29 mouse cellular contexts compared by ENCODE assay signal in the genomic region with DNA sequence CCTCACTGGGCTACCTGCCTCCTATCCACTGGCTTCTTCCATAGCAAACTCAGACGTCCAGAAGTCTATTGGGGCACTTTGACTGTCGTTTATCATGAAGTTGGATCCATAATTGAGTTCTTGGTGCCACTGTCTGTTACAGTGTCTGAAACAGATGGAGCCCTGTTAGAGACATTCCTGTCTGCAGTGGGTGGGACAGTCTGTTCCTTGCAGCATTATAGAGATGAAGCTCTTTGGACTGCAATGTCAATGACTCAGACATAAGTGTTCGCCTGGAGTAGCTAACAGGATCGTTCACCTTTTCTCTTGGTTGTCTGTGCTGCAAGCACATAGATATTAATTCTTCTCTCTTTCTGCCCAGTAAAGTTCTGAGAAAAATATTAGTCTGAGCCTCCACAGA. TPM values are rescaled to one million over a fixed set of nuclear protein-coding genes. Genes with fewer than 3 reads are reported as not detected.
A peak's percentile ranks its signal among the peaks of the same experiment; 100 is the strongest.
DNase-seq lines count a peak whose midpoint lies in the region; ATAC-seq lines count a peak whose summit lies in the region.
"Had no signal": no experiment of that assay in that cellular context is flagged by ENCODE, and none has a peak within 500 bp of the region (broad histone marks: within the 10 kb centered on the region; RNA-seq: fewer than 3 reads in every experiment).

No protein-coding gene starts in this region.

- H3K4me1 ChIP-seq in liver, embryonic 13.5 days (replicated peaks), result peaks cover 76% of the 10 kb centered on the region
- peaks cover 60% of the 10 kb centered on the region for H3K4me1 ChIP-seq in liver, embryonic 15.5 days (replicated peaks)
- H3K4me1 ChIP-seq in heart, embryonic 11.5 days (ENCODE audit: control insufficient read depth, insufficient read depth, low read length), result peaks cover 26% of the 10 kb centered on the region
- H3K4me1 ChIP-seq in embryonic facial prominence, embryonic 10.5 days, result peaks cover 13% of the 10 kb centered on the region
- H3K4me1 ChIP-seq: embryonic facial prominence, embryonic 15.5 days had no signal

- no peak overlapping the region for H3K4me2 ChIP-seq in liver, embryonic 13.5 days
- H3K4me2 ChIP-seq in liver, embryonic 15.5 days, result no peak overlapping the region
- H3K4me2 ChIP-seq in heart, embryonic 11.5 days, result no peak overlapping the region
- H3K4me2 ChIP-seq: embryonic facial prominence, embryonic 12.5 days; embryonic facial prominence, embryonic 15.5 days; hindbrain, embryonic 12.5 days; hindbrain, embryonic 15.5 days had no signal

- ATAC-seq in liver, embryonic 13.5 days (ENCODE audit: low read depth), result no peak
- ATAC-seq in liver, embryonic 15.5 days (ENCODE audit: insufficient read depth), result no peak
- ATAC-seq in heart, embryonic 11.5 days (replicated peaks; ENCODE audit: insufficient number of reproducible peaks, low FRiP score, low TSS enrichment), result no peak
- ATAC-seq: CD4-positive, CD25-positive, alpha-beta regulatory T cell, adult 4 months; forebrain, embryonic 14.5 days; forebrain, postnatal 0 days had no signal

- no peaks in the 10 kb centered on the region for H3K9me3 ChIP-seq in liver, embryonic 13.5 days (replicated peaks)
- H3K9me3 ChIP-seq in liver, embryonic 15.5 days (replicated peaks), result no peaks in the 10 kb centered on the region
- no peaks in the 10 kb centered on the region for H3K9me3 ChIP-seq in heart, embryonic 11.5 days (replicated peaks; ENCODE audit: control insufficient read depth, low read length)
- H3K9me3 ChIP-seq in embryonic facial prominence, embryonic 10.5 days, result no peaks in the 10 kb centered on the region
- H3K9me3 ChIP-seq: embryonic facial prominence, embryonic 12.5 days; embryonic facial prominence, embryonic 15.5 days; heart, embryonic 10.5 days; hindbrain, embryonic 12.5 days; hindbrain, embryonic 15.5 days had no signal

- H3K27ac ChIP-seq in liver, embryonic 13.5 days, result peak overlapping the region; percentile 92
- H3K27ac ChIP-seq in liver, embryonic 15.5 days (replicated peaks), result peak overlapping the region; percentile 89; the same call in 1 of the 2 replicates
- no peak overlapping the region for H3K27ac ChIP-seq in heart, embryonic 11.5 days (ENCODE audit: low read depth, low read length)
- H3K27ac ChIP-seq in embryonic facial prominence, embryonic 10.5 days (replicated peaks), result no peak overlapping the region
- H3K27ac ChIP-seq: embryonic facial prominence, embryonic 12.5 days; embryonic facial prominence, embryonic 15.5 days; heart, adult 2 months; hindbrain, embryonic 12.5 days; hindbrain, embryonic 15.5 days had no signal

- H3K4me3 ChIP-seq in liver, embryonic 13.5 days (replicated peaks), result no peak overlapping the region
- H3K4me3 ChIP-seq in liver, embryonic 15.5 days (replicated peaks), result no peak overlapping the region
- H3K4me3 ChIP-seq in heart, embryonic 11.5 days (ENCODE audit: low read depth, low read length), result no peak overlapping the region
- no peak overlapping the region for H3K4me3 ChIP-seq in embryonic facial prominence, embryonic 10.5 days
- H3K4me3 ChIP-seq: embryonic facial prominence, embryonic 12.5 days; embryonic facial prominence, embryonic 15.5 days; heart, adult 2 months; heart, embryonic 10.5 days; hindbrain, embryonic 12.5 days; hindbrain, embryonic 15.5 days had no signal

- no peaks in the 10 kb centered on the region for H3K36me3 ChIP-seq in liver, embryonic 13.5 days
- H3K36me3 ChIP-seq in liver, embryonic 15.5 days (replicated peaks), result no peaks in the 10 kb centered on the region
- no peaks in the 10 kb centered on the region for H3K36me3 ChIP-seq in heart, embryonic 11.5 days (ENCODE audit: control insufficient read depth, insufficient read depth, low read length)
- no peaks in the 10 kb centered on the region for H3K36me3 ChIP-seq in embryonic facial prominence, embryonic 10.5 days (replicated peaks)
- H3K36me3 ChIP-seq: embryonic facial prominence, embryonic 12.5 days; embryonic facial prominence, embryonic 15.5 days; heart, embryonic 10.5 days; hindbrain, embryonic 12.5 days; hindbrain, embryonic 15.5 days had no signal

- DNase-seq in layer of hippocampus, adult 8-10 months (ENCODE audit: low spot score in 2 of 2), result peak; percentile 7 to 11
- DNase-seq in layer of hippocampus, postnatal 14 days (ENCODE audit: low spot score in 2 of 2), result no peak
- DNase-seq in liver, embryonic 13.5 days, result no peak
- DNase-seq in liver, result no peak
- DNase-seq in brain, adult 2 months (ENCODE audit: low read depth, low spot score), result peak; percentile 58
- no peak for DNase-seq in embryonic facial prominence, embryonic 10.5 days (ENCODE audit: low spot score)
- DNase-seq: adrenal gland, adult 2 months; adrenal gland, postnatal 14 days; cerebellum, adult 11-12 months; cerebellum, adult 8-10 months; cerebellum, postnatal 14 days; forebrain, postnatal 0 days; gastrocnemius, postnatal 10 days; gastrocnemius, postnatal 36 days; heart, adult 2 months had no signal

- no peak overlapping the region for H3K9ac ChIP-seq in liver, embryonic 13.5 days
- no peak overlapping the region for H3K9ac ChIP-seq in liver, embryonic 15.5 days
- H3K9ac ChIP-seq in heart, embryonic 11.5 days (ENCODE audit: low read depth, low read length), result no peak overlapping the region
- H3K9ac ChIP-seq: embryonic facial prominence, embryonic 12.5 days; embryonic facial prominence, embryonic 15.5 days; forebrain, postnatal 0 days; hindbrain, embryonic 12.5 days; hindbrain, embryonic 15.5 days had no signal

- WGBS in liver, embryonic 13.5 days (ENCODE audit: insufficient replicate concordance), result 66% methylated on average over 4 of the region's 4 CpGs
- WGBS in liver, embryonic 15.5 days (ENCODE audit: insufficient replicate concordance), result 62% methylated on average over 4 of the region's 4 CpGs
- WGBS in heart, embryonic 11.5 days (ENCODE audit: insufficient replicate concordance), result 76% methylated on average over 4 of the region's 4 CpGs
- WGBS in embryonic facial prominence, embryonic 10.5 days, result 89% methylated on average over 4 of the region's 4 CpGs

- H3K27me3 ChIP-seq in liver, embryonic 13.5 days, result no peaks in the 10 kb centered on the region
- no peaks in the 10 kb centered on the region for H3K27me3 ChIP-seq in liver, embryonic 15.5 days
- H3K27me3 ChIP-seq in heart, embryonic 11.5 days (ENCODE audit: control insufficient read depth, insufficient read depth, low read length), result no peaks in the 10 kb centered on the region
- H3K27me3 ChIP-seq in embryonic facial prominence, embryonic 10.5 days (replicated peaks; ENCODE audit: low read depth, poor library complexity, severe bottlenecking), result peaks cover 6% of the 10 kb centered on the region; the same call in 1 of the 2 replicates
- H3K27me3 ChIP-seq: embryonic facial prominence, embryonic 12.5 days; embryonic facial prominence, embryonic 15.5 days; hindbrain, embryonic 12.5 days; hindbrain, embryonic 15.5 days had no signal

RNA-seq across cellular contexts. Expression of gene Glrp1, which starts 25.8 kb away (rescaled TPM):
- total RNA-seq in layer of hippocampus, adult 8-10 months (2022), result under 1 TPM in 2 of 4 experiments, not detected in 2; 0.32 to 0.43 TPM
- not detected for total RNA-seq in layer of hippocampus, postnatal 14 days (2021)
- polyA plus RNA-seq in liver, embryonic 13.5 days (2015; fragmentation: Nextera tagmentation; extraction: Ambion mirVana), result 0.09 and 0.17 TPM in 2 replicates
- polyA plus RNA-seq in liver, embryonic 15.5 days (2015; fragmentation: Nextera tagmentation; extraction: Ambion mirVana), result 0.06 and 0.09 TPM in 2 replicates
- polyA plus RNA-seq in heart, embryonic 11.5 days (2014; fragmentation: Nextera tagmentation; extraction: Ambion mirVana), result 0.10 TPM in 1 of 2 replicates, not detected in the other
- polyA plus RNA-seq in embryonic facial prominence, embryonic 10.5 days (2016; fragmentation: Nextera tagmentation; extraction: Ambion mirVana), result 0.12 TPM in 1 of 2 replicates, not detected in the other
- total RNA-seq: adrenal gland, adult 2 months; adrenal gland, postnatal 14 days; adrenal gland, postnatal 4 days; gastrocnemius, adult 18-20 months; gastrocnemius, postnatal 10 days; gastrocnemius, postnatal 36 days; heart, postnatal 25 days; MEL had no signal
- polyA plus RNA-seq: adrenal gland, adult 2 months; CD4-positive, CD25-positive, alpha-beta regulatory T cell, adult 4 months; embryonic facial prominence, embryonic 12.5 days; forebrain, embryonic 11.5 days; forebrain, embryonic 14.5 days; heart, embryonic 10.5 days; hindbrain, embryonic 12.5 days; hindbrain, embryonic 15.5 days had no signal

Comparison
In these comparisons a context has a peak if more than half of its experiments do, and no peak if none do; other contexts are left out.
1. DNase-seq: peak in layer of hippocampus, adult 8-10 months (2 of 2) and brain, adult 2 months (single experiment); none in layer of hippocampus, postnatal 14 days (0 of 2), liver, embryonic 13.5 days (single experiment), liver (single experiment) and embryonic facial prominence, embryonic 10.5 days (single experiment).
2. H3K27ac ChIP-seq: peak in liver, embryonic 13.5 days (single experiment) and liver, embryonic 15.5 days (single experiment); none in heart, embryonic 11.5 days (single experiment) and embryonic facial prominence, embryonic 10.5 days (single experiment).